In the genomic region with DNA sequence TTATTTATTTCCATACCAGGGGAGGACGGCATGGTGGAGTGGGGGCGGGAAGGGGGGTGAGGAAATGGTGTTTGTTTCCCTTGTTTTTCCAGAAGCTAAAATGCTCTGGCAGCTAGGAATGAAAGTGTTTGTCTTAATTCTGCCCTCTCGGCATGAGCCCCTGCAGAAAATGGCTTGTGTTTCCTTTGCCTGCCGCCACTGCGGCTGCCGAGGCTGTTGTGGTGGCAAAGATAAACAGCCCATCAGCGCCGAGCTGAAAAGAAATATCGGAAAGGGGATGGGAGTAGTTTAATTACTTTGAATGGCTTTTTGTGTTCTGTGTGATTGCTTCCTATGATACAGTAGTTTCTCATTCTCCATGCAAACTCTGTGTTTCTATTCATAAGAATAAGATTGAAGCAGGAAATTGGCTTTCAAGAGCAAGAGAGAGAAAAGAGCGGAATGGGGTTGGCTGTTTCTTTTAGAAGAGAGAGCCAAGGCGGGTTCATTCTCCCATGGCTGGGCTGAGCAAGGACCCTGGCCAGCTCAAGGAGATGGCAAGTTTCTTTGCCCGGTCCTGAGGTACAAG, we compare ENCODE assay signal across 8 mouse cellular contexts.
A peak's percentile ranks its signal among the peaks of the same experiment; 100 is the strongest.
DNase-seq lines count a peak whose midpoint lies in the region; ATAC-seq and TF ChIP-seq lines count a peak whose summit lies in the region.

No protein-coding gene starts in this region.

- TF ChIP-seq CTCF in brain, embryonic 14.5 days (IDR thresholded peaks at IDR 0.05; ENCODE audit: borderline replicate concordance, extremely low read depth, insufficient read depth, insufficient read length): no peak
- TF ChIP-seq CTCF in left cerebral cortex, adult 2 months (IDR thresholded peaks at IDR 0.05): no peak

- no peaks in the 10 kb centered on the region for H3K36me3 ChIP-seq in heart, embryonic 14.5 days (ENCODE audit: control insufficient read depth, insufficient read depth, low read length)
- no peaks in the 10 kb centered on the region for H3K36me3 ChIP-seq in midbrain, embryonic 14.5 days (ENCODE audit: control insufficient read depth, insufficient read depth, low read length)

- no peak overlapping the region; a peak in 1 of 4 replicates for H3K27ac ChIP-seq in heart, embryonic 14.5 days (replicated peaks in 1 of 2; ENCODE audit: control insufficient read depth in 1 of 2, insufficient read depth in 1 of 2, low read depth in 2 of 2, low read length in 2 of 2)
- H3K27ac ChIP-seq in left cerebral cortex, adult 2 months: peak overlapping the region; percentile 48
- H3K27ac ChIP-seq in midbrain, embryonic 14.5 days (replicated peaks; ENCODE audit: low read depth, low read length): peak overlapping the region; percentile 72

- no peaks in the 10 kb centered on the region for H3K9me3 ChIP-seq in heart, embryonic 14.5 days (ENCODE audit: control insufficient read depth, low read length)
- H3K9me3 ChIP-seq in midbrain, embryonic 14.5 days (ENCODE audit: control insufficient read depth, low read length): no peaks in the 10 kb centered on the region

- H3K4me2 ChIP-seq in heart, embryonic 14.5 days (ENCODE audit: low read length): peak overlapping the region; percentile 82
- H3K4me2 ChIP-seq in midbrain, embryonic 14.5 days (ENCODE audit: low read length): peak overlapping the region; percentile 61

- H3K4me3 ChIP-seq in heart, embryonic 14.5 days (ENCODE audit: control insufficient read depth in 1 of 2, insufficient read depth in 1 of 2, low read depth in 1 of 2, low read length in 2 of 2): peak overlapping the region; percentile 49 to 55
- peak overlapping the region; percentile 48 for H3K4me3 ChIP-seq in left cerebral cortex, adult 2 months
- H3K4me3 ChIP-seq in midbrain, embryonic 14.5 days (replicated peaks; ENCODE audit: low read depth, low read length): peak overlapping the region; percentile 28

- H3K9ac ChIP-seq in heart, embryonic 14.5 days (ENCODE audit: low read length): peak overlapping the region; percentile 66
- peak overlapping the region; percentile 44 for H3K9ac ChIP-seq in midbrain, embryonic 14.5 days (replicated peaks; ENCODE audit: low read length)

- DNase-seq in frontal cortex, postnatal 10 days (ENCODE audit: low spot score in 2 of 2): no peak
- peak; percentile 91 for DNase-seq in brain, embryonic 14.5 days (ENCODE audit: low read depth)
- DNase-seq in left cerebral cortex, adult 2 months (ENCODE audit: extremely low spot score in 1 of 2, low spot score in 2 of 2): peak in 1 of 2 experiments; percentile 32
- peak; percentile 76 for DNase-seq in midbrain, embryonic 14.5 days

- no peaks in the 10 kb centered on the region for H3K27me3 ChIP-seq in heart, embryonic 14.5 days (ENCODE audit: control insufficient read depth, insufficient read depth, low read length)
- no peaks in the 10 kb centered on the region for H3K27me3 ChIP-seq in midbrain, embryonic 14.5 days (ENCODE audit: control insufficient read depth, insufficient read depth, low read length)

- TF ChIP-seq POLR2A in brain, embryonic 14.5 days (IDR thresholded peaks at IDR 0.05; ENCODE audit: borderline replicate concordance, extremely low read depth, insufficient read depth, insufficient read length, poor library complexity, severe bottlenecking): no peak

- WGBS in heart, embryonic 14.5 days: 8% methylated on average over 12 of the region's 12 CpGs
- WGBS in midbrain, embryonic 14.5 days: 6% methylated on average over 12 of the region's 12 CpGs

- H3K4me1 ChIP-seq in heart, embryonic 14.5 days (ENCODE audit: control insufficient read depth in 2 of 2, insufficient read depth in 2 of 2, low read length in 2 of 2): peaks cover 9 to 13% of the 10 kb centered on the region in 2 experiments
- H3K4me1 ChIP-seq in midbrain, embryonic 14.5 days (ENCODE audit: control insufficient read depth, insufficient read depth, low read length): peaks cover 13% of the 10 kb centered on the region; the same call in 1 of the 2 replicates

- ATAC-seq in frontal cortex, adult (ENCODE audit: low TSS enrichment): peak; percentile 74
- no peak for ATAC-seq in heart, embryonic 14.5 days (ENCODE audit: insufficient number of reproducible peaks, insufficient read depth, low FRiP score, low read depth)
- ATAC-seq in midbrain, embryonic 14.5 days (ENCODE audit: low FRiP score, low TSS enrichment): peak; percentile 38; the same call in 1 of the 2 replicates
- ATAC-seq in erythroblast, adult 5-6 weeks (replicated peaks; ENCODE audit: low FRiP score, poor library complexity, severe bottlenecking): no peak
- ATAC-seq in CD4-positive, CD25-positive, alpha-beta regulatory T cell, adult 4 months: no peak

- intact Hi-C loops in left cerebral cortex, adult 2 months (cut with DNase I): loop anchor here (2.0 to 5.0 kb wide), 3 partner anchors 54 to 184 kb away; no protein-coding TSS in a partner anchor

Comparison
In these comparisons a context has a peak if more than half of its experiments do, and no peak if none do; other contexts are left out.
1. ATAC-seq: peak in frontal cortex, adult (single experiment) and midbrain, embryonic 14.5 days (single experiment); none in heart, embryonic 14.5 days (single experiment), erythroblast, adult 5-6 weeks (single experiment) and CD4-positive, CD25-positive, alpha-beta regulatory T cell, adult 4 months (single experiment).
2. DNase-seq: peak in brain, embryonic 14.5 days (single experiment) and midbrain, embryonic 14.5 days (single experiment); none in frontal cortex, postnatal 10 days (0 of 2).
3. H3K27ac ChIP-seq: peak in left cerebral cortex, adult 2 months (single experiment) and midbrain, embryonic 14.5 days (single experiment); none in heart, embryonic 14.5 days (0 of 2).
4. Peak in every context shown above with its lines, with median percentiles within 50 percentile points of each other: H3K4me3 ChIP-seq.